In the genomic region with DNA sequence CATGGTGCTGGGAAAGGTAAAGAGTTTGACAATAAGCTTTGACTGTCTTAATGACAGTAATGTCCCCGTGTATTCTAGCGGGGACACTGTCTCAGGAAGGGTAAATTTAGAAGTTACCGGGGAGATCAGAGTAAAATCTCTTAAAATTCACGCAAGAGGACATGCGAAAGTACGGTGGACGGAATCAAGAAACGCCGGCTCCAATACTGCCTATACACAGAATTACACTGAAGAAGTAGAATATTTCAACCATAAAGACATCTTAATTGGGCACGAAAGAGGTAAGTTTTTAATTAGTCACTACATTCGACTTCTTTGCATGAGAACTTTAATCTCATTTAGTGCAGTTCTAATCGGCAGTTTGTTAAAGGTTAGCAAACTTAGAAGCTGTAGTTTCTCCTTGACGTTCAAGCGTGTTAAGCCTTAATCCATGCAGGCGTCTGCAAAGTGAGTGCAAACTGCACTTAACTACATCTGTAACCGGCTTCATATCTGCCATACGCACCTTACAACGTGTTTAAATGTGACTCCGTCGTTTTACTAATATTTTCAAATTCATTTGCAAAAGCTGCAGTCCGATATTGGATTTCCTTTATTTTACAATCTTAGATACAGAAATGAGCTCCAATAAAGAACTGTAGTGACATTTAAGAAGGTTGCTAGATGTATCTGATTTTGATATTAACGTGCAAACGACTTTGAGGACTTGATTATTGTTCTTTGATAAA, we compare ENCODE assay signal across 8 mouse cellular contexts. TPM values are rescaled to one million over a fixed set of nuclear protein-coding genes. Genes with fewer than 3 reads are reported as not detected.
DNase-seq lines count a peak whose midpoint lies in the region; ATAC-seq and TF ChIP-seq lines count a peak whose summit lies in the region.

No protein-coding gene starts in this region.

- H3K79me2 ChIP-seq in liver, adult 2 months (ENCODE audit: control insufficient read depth, insufficient read depth, low read length) = 0 out of 2 replicates have a peak, but pooled peaks cover 3% of the 10 kb centered on the region

- H3K36me3 ChIP-seq in heart, postnatal 0 days (replicated peaks; ENCODE audit: control insufficient read depth, insufficient read depth, low read length) = peaks cover 7% of the 10 kb centered on the region
- H3K36me3 ChIP-seq in liver, adult 2 months (ENCODE audit: control insufficient read depth, insufficient read depth, low read length) = peaks cover 12% of the 10 kb centered on the region
- H3K36me3 ChIP-seq in small intestine, adult 2 months (ENCODE audit: control insufficient read depth, insufficient read depth, low read length) = peaks cover 6% of the 10 kb centered on the region; the same call in 1 of the 2 replicates

- TF ChIP-seq POLR2A in cerebellum, adult 2 months (IDR thresholded peaks at IDR 0.05; ENCODE audit: borderline replicate concordance, insufficient read depth, low read length) = no peak
- TF ChIP-seq POLR2A in liver, adult 2 months (IDR thresholded peaks at IDR 0.05; ENCODE audit: extremely low read depth, insufficient read depth, low read length) = no peak
- no peak for TF ChIP-seq POLR2A in small intestine, adult 2 months (IDR thresholded peaks at IDR 0.05; ENCODE audit: low read depth, low read length)

- H3K27ac ChIP-seq in cerebellum, adult 2 months (ENCODE audit: insufficient read depth, low read length) = peak overlapping the region; percentile 74; the same call in 1 of the 2 replicates
- H3K27ac ChIP-seq in heart, postnatal 0 days (ENCODE audit: low read depth) = peak overlapping the region; percentile 100
- peak overlapping the region; percentile 87 for H3K27ac ChIP-seq in liver, adult 2 months (replicated peaks; ENCODE audit: insufficient read depth, low read depth, low read length)
- peak overlapping the region; percentile 98 for H3K27ac ChIP-seq in small intestine, adult 2 months (ENCODE audit: insufficient read depth, low read depth, low read length)

- TF ChIP-seq CTCF in cerebellum, adult 2 months (IDR thresholded peaks at IDR 0.05; ENCODE audit: borderline replicate concordance, insufficient read depth, low read depth, low read length) = no peak
- TF ChIP-seq CTCF in heart, postnatal 0 days (IDR thresholded peaks at IDR 0.05; ENCODE audit: low read depth) = no peak
- TF ChIP-seq CTCF in liver, adult 2 months (IDR thresholded peaks at IDR 0.05; ENCODE audit: low read depth, low read length) = no peak
- no peak for TF ChIP-seq CTCF in small intestine, adult 2 months (IDR thresholded peaks at IDR 0.05; ENCODE audit: extremely low read depth, insufficient read length, insufficient replicate concordance, low read depth, low read length)

- no peaks in the 10 kb centered on the region for H3K9me3 ChIP-seq in heart, postnatal 0 days (replicated peaks; ENCODE audit: control insufficient read depth, low read length)

- no peak for ATAC-seq in heart, postnatal 0 days (ENCODE audit: insufficient read depth, low read depth)

- TF ChIP-seq EP300 in heart, postnatal 0 days (IDR thresholded peaks at IDR 0.05; ENCODE audit: low read depth) = no peak

- H3K27me3 ChIP-seq in cerebellum, adult 2 months (ENCODE audit: control insufficient read depth, insufficient read depth, low read length) = no peaks in the 10 kb centered on the region
- no peaks in the 10 kb centered on the region for H3K27me3 ChIP-seq in heart, postnatal 0 days (ENCODE audit: control insufficient read depth, insufficient read depth, low read length)
- H3K27me3 ChIP-seq in liver, adult 2 months (ENCODE audit: control insufficient read depth, insufficient read depth, low read length) = no peaks in the 10 kb centered on the region
- no peaks in the 10 kb centered on the region for H3K27me3 ChIP-seq in small intestine, adult 2 months (ENCODE audit: control insufficient read depth, insufficient read depth, low read length)

- peak overlapping the region; percentile 73 for H3K4me3 ChIP-seq in cerebellum, adult 2 months (replicated peaks; ENCODE audit: insufficient read depth, low read depth, low read length)
- peak overlapping the region; percentile 84 for H3K4me3 ChIP-seq in heart, postnatal 0 days (ENCODE audit: low read depth, low read length)
- peak overlapping the region; percentile 90 for H3K4me3 ChIP-seq in liver, adult 2 months (ENCODE audit: insufficient read depth, low read depth, low read length)
- H3K4me3 ChIP-seq in small intestine, adult 2 months (ENCODE audit: low read depth, low read length) = peak overlapping the region; percentile 63; the same call in 1 of the 2 replicates

- no peaks in the 10 kb centered on the region for H3K4me1 ChIP-seq in cerebellum, adult 2 months (ENCODE audit: control insufficient read depth, insufficient read depth, low read length)
- H3K4me1 ChIP-seq in heart, postnatal 0 days (ENCODE audit: control insufficient read depth, insufficient read depth) = 0 out of 2 replicates have a peak, but pooled peaks cover 12% of the 10 kb centered on the region
- peaks cover 4% of the 10 kb centered on the region; the same call in 1 of the 2 replicates for H3K4me1 ChIP-seq in liver, adult 2 months (ENCODE audit: control insufficient read depth, insufficient read depth, low read length)
- H3K4me1 ChIP-seq in small intestine, adult 2 months (ENCODE audit: control insufficient read depth, insufficient read depth, insufficient read length, low read length) = peaks cover 2% of the 10 kb centered on the region

- WGBS in cerebellum, adult 2 months = under 1% methylated on average over 23 of the region's 23 CpGs
- under 1% methylated on average over 23 of the region's 23 CpGs for WGBS in heart, postnatal 0 days
- under 1% methylated on average over 23 of the region's 23 CpGs for WGBS in liver, adult 2 months
- WGBS in small intestine, adult 2 months = under 1% methylated on average over 23 of the region's 23 CpGs

- H3K4me2 ChIP-seq in heart, postnatal 0 days (ENCODE audit: low read depth, low read length) = peak overlapping the region; percentile 82

- peak overlapping the region; percentile 99 for H3K9ac ChIP-seq in heart, postnatal 0 days (replicated peaks; ENCODE audit: low read depth, low read length)
- peak overlapping the region; percentile 97 for H3K9ac ChIP-seq in liver, adult 2 months (ENCODE audit: low read depth, low read length)

- DNase-seq in cerebellum, adult 2 months = peak in 1 of 2 experiments; percentile 30
- no peak for DNase-seq in cerebellum, adult 9-11 months
- DNase-seq in 3T3-L1 (ENCODE audit: low read depth, low spot score) = peak; percentile 63
- peak; percentile 39 for DNase-seq in c-Kit-positive CD71-positive TER-119-negative erythroid progenitor cells, embryonic 14.5 days (ENCODE audit: low read depth)
- DNase-seq in heart, postnatal 0 days (ENCODE audit: low spot score) = peak; percentile 32
- DNase-seq in liver, adult 2 months (ENCODE audit: extremely low read depth, low read depth, low spot score) = peak; percentile 49
- no peak for DNase-seq in frontal cortex, postnatal 14 days (ENCODE audit: low spot score in 2 of 2)

RNA-seq across cellular contexts. Expression of a gene that starts 0.6 kb away (rescaled TPM):
- polyA plus RNA-seq in cerebellum, adult 2 months (2012; rRNA removed) = 56.7 and 58.6 TPM in 2 replicates
- 87.3 and 90.3 TPM in 2 replicates for total RNA-seq in heart, postnatal 0 days (2014; rRNA removed; ENCODE audit: low replicate concordance)
- 36.9 and 37.0 TPM in 2 replicates for polyA plus RNA-seq in heart, postnatal 0 days (2015; fragmentation: Nextera tagmentation; extraction: Ambion mirVana)
- 318 and 336 TPM in 2 replicates for total RNA-seq in liver, adult 2 months (2014; rRNA removed)
- polyA plus RNA-seq in liver, adult 2 months (2012; rRNA removed) = 68.9 and 87.1 TPM in 2 replicates
- 8.1 and 9.1 TPM in 2 replicates for polyA plus RNA-seq in small intestine, adult 2 months (2012; rRNA removed)

Comparison
In these comparisons a context has a peak if more than half of its experiments do, and no peak if none do; other contexts are left out.
1. DNase-seq: peak in 3T3-L1 (single experiment), c-Kit-positive CD71-positive TER-119-negative erythroid progenitor cells, embryonic 14.5 days (single experiment), heart, postnatal 0 days (single experiment) and liver, adult 2 months (single experiment); none in cerebellum, adult 9-11 months (single experiment) and frontal cortex, postnatal 14 days (0 of 2).
2. Peak in every context shown above with its lines, with median percentiles within 50 percentile points of each other: H3K27ac ChIP-seq and H3K4me3 ChIP-seq.